Mouse (Mus musculus): Measurements from ENCODE around the gene Dmc1.

Gene Dmc1

GRCm38 (mm10) chr15:79604990-79605665, at the start of gene Dmc1:
Dmc1 (minus strand) TSS chr15:79605109.
- CTCF ChIA-PET, result interaction anchor here (0.6 kb wide), 1 partner anchor 15 kb away, joined by 4 read pairs; no protein-coding TSS in a partner anchor

- CTCF ChIA-PET, result interaction anchor here (0.6 kb wide), 1 partner anchor 1802 kb away, joined by 8 read pairs; no protein-coding TSS in a partner anchor
Observed at GRCm38 (mm10) chr15:79651481-79651880, 46.6 kb upstream of the Dmc1 start.

GRCm38 (mm10) chr15:79650569-79650968, 45.7 kb upstream of the Dmc1 start:
- CTCF ChIA-PET, result interaction anchor here (0.8 kb wide), 1 partner anchor 208 kb away, joined by 3 read pairs; no protein-coding TSS in a partner anchor

DNA sequence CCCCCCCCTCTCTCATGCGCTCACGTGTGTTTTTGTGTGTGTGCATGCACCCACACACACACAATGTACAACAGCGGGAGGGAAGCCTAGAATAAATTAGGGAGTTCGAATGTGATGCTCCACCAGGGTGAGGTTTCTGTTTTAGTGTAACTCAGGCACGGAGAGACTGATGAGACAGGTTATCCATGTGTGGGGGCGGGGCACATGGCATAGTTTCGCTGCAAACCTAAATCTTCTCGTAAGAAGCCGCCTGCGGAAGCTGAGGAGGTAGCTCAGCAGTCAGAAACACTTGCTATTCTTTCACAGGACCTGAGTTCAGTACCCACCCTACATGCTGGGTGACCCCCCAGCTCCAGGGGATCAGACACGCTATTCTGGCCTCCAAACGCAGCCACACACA, 43.2 kb upstream of the Dmc1 start:
- CTCF ChIA-PET, result no interaction called here

DNA sequence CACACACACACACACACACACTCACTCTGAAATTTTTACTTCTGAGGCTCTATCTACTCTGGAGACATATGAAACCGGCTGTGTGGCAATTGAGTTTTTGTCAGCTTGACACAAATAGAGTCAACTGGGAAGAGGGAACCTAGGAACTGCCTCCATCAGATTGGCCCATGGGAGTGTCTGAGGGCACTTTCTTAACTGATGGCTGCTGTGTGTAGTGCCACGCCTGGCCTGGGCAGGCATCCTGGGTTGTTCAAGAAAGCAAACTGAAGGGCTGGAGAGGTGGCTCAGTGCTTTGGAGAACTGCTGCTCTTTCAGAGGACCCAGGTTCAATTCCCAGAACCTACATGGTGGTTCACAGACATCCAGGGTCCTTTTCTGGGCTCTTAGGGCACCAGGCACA, 40.6 kb upstream of the Dmc1 start:
- CTCF ChIA-PET, result no interaction called here

DNA sequence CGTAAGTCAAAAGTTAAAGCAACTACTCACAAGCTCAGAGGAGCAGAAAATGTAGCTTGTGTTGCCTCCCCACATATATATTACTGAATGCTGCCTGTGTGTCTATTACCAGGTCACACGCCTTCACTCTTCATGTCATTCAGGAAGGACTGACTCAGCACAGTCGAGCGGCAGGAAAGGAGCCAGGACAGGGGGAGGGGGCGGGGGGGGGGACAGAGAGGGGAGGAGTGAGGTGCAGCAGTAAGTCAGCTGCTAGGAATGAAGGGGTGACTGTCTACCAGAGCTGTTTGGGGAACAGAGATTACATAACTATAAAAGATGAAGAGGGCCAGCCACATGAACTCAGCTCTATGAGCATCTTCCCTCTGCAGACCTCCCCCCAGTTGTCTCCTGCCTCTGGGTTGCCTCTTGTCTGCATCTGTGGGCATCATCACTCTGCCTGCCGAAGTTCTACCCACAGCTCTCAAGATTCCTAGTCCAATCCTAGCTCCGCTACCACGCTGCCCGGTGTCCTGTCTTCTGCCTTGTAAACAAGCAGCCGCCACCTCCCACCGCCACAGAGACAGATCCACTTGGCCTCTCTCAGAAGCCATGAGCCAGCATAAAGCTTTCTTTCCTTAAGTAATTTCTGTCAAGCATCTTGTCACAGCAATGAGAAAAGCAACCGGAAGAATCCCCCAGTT, 36.4 kb upstream of the Dmc1 start:
- CTCF ChIA-PET, result no interaction called here

GRCm38 (mm10) chr15:79630471-79630870, 25.6 kb upstream of the Dmc1 start:
- CTCF ChIA-PET, result no interaction called here

DNA sequence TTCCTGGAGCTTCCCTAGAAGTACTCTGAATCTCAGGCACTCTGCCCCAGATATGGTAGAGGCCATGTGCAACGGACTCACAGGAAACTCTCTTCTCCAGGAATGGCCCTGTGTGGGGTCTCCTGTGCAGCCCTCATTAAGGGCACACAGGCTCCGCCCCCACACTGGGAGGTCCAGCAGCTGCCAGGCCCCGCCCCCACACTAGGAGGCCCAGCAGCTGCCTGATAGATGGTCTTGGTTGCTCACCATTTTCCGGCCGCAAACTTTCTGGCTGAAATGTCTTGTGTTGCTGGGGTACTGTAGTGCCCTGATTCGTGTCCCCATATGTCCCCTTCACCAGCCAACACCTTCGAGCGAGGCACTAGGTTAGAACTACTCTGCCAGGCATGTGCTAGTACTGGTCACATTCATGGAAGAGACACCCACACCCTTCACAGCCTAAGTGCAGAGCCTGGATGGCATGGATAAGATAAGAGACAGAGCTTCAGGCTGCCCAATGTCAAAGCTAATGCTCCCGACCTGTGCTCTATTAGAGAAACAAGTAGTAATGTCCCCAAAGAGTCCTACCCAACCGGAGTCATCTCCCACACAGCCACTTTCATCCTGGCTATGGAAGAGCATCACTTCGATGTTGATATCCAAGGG, 15.0 kb upstream of the Dmc1 start:
- CTCF ChIA-PET, result no interaction called here

DNA sequence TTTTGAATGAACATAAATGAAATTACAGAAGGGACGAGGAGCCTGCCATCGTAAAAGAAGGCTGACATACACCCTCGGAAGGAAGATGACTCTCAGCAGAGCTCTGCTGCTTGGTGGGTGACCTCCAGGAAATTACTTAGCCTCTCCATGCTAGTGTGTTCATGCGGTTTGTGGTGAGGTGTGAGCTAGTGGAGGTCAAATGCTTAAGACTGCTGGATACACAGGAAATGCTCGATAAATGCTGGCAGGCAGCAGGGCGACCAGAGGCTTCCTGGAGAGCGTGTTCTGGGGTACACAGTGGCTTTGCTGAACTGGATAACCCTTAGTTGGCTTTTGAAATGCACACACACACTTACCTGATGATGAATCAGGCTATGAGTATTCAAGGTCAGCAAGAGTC, 13.5 kb upstream of the Dmc1 start:
- CTCF ChIA-PET, result no interaction called here

DNA sequence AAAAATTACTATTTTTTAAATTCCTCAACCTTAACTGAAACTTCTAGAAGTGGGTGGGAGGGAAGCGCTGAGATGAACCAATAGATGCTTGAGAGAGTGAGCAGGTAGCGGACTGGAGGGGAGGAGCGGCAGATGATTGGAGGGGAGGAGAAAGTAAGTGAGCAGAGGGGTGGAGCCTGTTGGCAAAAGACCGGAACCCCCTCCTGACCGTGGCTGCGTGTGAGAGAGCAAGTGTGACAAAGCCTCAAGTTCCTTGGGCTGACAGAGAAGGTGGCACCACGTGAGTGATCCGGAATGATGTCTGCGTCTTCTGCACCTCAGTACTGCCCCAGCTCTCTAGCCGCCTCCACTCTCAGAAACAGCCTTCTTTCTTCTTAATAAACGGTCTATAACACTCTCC, 12.2 kb upstream of the Dmc1 start:
- CTCF ChIA-PET, result no interaction called here

DNA sequence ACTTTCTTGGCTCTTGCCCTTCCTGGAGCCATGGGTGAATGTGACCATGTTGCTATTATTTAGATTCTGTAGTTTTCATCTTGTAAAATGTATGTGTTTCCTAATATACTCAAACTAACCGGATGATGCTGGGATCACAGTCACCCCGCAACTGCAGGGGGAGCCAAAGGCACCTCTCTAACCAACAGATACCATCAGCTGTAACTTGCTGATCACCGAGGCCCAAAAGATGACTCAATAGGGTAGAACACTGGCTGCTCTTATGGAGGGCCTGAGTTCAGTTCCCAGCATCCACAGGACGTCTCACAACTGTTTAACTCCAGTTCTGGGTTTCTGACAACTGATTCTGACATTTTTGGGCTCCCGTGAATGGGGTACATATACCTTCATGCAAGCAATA, 11.8 kb upstream of the Dmc1 start:
- CTCF ChIA-PET, result no interaction called here

GRCm38 (mm10) chr15:79615501-79615900, 10.6 kb upstream of the Dmc1 start:
- CTCF ChIA-PET, result no interaction called here

- CTCF ChIA-PET, result no interaction called here
Observed at GRCm38 (mm10) chr15:79609226-79609625, 4.3 kb upstream of the Dmc1 start.

DNA sequence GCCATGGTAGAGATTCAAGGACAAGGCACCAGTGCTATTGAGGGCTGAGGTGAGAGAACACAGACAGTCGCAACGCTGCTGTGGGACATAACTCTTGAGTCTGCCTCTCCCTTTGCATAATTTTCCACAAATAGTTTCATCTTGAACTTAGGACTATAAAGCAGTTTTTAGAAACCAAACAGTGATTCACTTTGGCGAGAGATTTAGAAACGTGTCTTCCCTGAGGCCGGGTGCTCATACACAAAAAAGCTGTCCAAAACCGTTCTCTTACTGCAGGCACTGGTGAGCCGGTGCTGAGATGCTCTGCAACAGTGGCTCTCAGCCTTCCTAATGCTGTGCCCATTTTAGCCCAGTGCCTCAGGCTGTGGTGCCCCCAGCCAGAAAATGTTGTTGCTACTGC, 3.3 kb upstream of the Dmc1 start:
- CTCF ChIA-PET, result no interaction called here

DNA sequence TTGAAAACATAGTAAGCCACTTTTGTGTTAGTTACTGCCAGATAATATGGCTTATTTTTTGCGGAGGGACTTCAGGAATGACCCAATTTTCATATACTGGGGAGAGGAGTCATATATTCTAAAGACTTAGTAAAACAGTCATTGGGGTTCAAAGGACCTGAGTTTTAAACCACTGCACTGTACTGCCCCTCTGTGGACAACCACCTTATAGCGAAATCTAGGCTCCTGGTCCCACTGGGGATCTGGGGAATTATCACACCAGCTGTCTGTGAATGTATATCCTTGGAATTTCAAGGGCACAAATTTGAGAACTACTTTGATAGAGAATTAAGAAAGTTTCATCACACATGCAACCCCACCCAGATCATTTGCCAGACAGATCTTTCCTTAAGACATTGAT, 2.8 kb upstream of the Dmc1 start:
- CTCF ChIA-PET, result no interaction called here

- CTCF ChIA-PET, result no interaction called here
Observed at GRCm38 (mm10) chr15:79606161-79606560, 1.3 kb upstream of the Dmc1 start.

GRCm38 (mm10) chr15:79600176-79600575, 4.7 kb downstream of the Dmc1 start:
- CTCF ChIA-PET, result no interaction called here

- CTCF ChIA-PET, result no interaction called here
Observed at GRCm38 (mm10) chr15:79598715-79599114, 6.2 kb downstream of the Dmc1 start.

DNA sequence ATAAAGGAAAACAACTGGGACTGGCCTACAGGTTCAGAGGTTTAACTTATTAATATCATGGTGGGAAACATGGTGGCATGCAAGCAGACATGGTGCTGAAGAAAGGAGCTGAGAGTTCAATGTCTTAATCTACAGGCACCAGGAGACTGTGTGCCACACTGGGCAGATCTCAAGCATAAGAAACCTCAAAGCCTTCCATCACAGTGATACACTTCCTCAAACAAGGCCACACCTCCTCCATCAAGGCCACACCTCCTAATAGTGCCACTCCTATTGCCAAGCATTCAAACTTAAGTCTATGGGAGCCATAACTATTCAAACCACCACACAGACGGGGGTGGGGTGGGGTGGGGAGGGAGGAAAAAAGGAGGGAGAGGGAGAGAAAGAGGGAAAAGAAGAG, 23.3 kb downstream of the Dmc1 start:
- CTCF ChIA-PET, result no interaction called here

GRCm38 (mm10) chr15:79577671-79578426, 27.1 kb downstream of the Dmc1 start:
- CTCF ChIA-PET, result no interaction called here

DNA sequence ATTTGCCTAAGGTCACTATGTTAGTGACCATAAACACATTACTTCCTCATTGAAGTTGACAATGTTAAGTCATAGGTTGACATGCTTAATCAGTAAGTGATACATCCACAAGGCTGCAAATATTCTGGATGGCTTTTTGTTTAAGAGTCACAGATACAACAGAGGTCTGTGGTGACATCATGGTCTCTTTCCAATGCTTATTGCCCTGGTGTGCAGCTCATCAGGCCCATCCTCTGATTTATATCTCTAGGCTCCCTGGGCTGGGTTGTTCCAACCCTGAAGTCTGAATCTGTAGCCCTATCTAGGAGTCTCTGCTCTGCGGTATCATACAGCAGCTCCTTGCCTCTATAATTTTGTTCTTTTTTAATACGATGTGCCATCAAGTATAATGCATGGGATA, 28.0 kb downstream of the Dmc1 start:
- CTCF ChIA-PET, result no interaction called here

- CTCF ChIA-PET, result no interaction called here
Observed at GRCm38 (mm10) chr15:79575543-79576222, 29.2 kb downstream of the Dmc1 start.
